Mouse (Mus musculus) spleen, postnatal 10 days (tissue): ENCODE data around the gene Ybx3.

ENCODE experiments used
- DNase-seq, 2 experiments: peaks; one replicate each; pipeline ENCODE4 v3.0.0; 2021 to 2022; ENCODE audit warnings: low spot score in 2 of 2

The Ybx3 gene

GRCm38 (mm10) chr6:131385469-131385868 is 2.8 kb downstream of the Ybx3 start:
- no peak for DNase-seq

DNA sequence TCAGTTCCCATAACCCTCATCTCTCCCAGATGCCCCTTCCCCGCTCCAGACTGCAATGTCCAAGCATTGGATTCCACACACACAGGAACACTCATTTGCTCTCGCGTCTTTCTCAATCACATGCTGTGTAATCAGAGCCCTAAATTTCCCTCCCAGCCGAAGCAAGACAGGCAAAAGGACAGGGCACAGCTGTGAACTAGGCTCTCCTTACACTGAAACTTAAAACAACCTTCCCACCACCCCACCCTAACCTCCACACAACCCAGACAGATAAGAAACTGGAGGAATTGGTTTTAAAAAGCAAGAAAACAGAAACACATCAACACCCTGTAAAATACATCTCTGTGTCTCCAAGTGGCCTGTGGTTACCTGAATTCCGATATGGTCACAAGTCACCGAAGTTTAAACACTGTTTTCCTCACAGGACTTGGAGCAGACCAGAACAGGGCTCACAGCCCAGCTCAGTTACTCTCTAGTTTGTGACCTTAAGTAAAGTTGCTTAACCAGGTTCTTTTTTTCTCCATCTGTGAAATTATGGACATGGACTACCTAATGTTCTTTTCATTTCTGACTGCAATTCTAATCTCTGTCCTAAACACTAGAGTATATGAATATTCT is 4.5 kb downstream of the Ybx3 start:
- DNase-seq = no peak

- DNase-seq = no peak
Measured at GRCm38 (mm10) chr6:131382984-131383337, 5.3 kb downstream of the Ybx3 start.

DNA sequence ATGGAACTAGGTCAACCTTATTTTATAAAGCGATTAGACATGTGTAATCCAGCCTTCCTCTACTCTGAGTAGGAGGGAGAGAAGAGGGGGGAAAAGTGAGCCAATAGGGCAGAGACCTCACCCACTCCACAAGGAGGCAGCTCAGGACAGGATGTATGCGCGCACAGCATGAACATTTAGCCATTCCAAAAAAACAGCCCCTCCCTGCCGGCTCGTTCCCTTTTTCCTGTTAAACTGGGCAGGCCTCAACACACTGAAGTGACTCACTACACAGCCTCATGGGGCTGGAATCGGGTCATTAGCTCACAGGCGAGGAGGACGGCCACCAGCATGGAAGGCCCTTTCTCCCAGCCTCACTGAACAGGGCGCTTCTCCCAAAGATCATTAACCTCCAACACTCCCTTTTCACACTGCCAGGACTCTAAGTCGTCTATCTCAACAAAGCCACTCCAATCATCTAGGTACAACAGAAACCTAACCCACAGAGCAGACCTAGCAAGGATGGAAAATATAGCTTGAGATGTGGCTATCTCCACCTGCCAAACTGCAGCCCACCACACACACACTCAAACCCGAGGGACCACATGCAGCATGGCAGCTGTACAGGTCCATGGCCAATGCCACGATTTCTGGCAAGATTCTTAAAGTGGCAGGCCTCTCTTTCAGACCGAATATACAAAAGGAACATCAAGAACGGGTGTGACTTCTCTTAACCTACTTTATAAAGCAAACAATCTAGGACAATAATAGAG is 5.9 kb downstream of the Ybx3 start:
- DNase-seq = no peak

- no peak for DNase-seq
Measured at GRCm38 (mm10) chr6:131378858-131379428, 9.3 kb downstream of the Ybx3 start.

- DNase-seq = no peak
Measured at GRCm38 (mm10) chr6:131377378-131377777, 10.9 kb downstream of the Ybx3 start.

- DNase-seq = no peak
Measured at GRCm38 (mm10) chr6:131374594-131375340, 13.5 kb downstream of the Ybx3 start.

DNA sequence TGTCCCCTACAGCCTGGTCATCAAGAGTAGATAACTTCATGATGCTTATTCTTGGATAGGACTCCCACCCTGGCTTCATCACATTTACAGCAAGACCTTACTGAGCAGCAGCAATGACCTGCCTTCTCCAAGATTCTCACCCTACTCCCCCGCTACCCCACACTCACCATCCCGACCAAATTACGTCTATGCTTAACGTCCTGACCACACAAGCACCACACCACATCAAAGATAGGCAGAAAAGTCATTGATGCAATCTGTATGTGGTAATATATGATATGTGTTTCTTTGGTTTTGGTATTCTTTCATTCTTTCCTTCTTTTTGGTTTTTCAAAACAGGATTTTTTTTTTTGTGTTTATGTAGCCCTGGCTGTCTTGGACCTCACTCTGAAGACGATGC is 15.1 kb downstream of the Ybx3 start:
- no peak for DNase-seq

DNA sequence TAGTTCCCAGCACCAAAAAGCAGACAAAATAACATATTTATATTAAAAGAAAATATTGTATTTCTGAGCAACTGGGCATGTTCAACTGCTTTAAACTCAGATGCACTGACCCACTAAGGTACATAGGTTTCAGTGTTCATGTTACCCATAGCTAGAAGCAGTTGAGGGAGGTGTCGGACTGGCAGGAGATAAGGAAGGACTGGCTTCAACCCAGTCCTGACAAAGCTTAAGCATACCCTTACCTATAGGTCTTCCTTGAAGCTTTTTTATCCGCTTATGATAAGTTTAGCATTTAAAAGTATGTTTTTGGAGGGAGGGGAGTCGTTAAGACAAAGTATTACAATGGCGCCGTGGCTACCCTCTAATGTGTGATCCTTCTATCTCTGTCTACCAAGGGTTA is 17.5 kb downstream of the Ybx3 start:
- DNase-seq = no peak

DNA sequence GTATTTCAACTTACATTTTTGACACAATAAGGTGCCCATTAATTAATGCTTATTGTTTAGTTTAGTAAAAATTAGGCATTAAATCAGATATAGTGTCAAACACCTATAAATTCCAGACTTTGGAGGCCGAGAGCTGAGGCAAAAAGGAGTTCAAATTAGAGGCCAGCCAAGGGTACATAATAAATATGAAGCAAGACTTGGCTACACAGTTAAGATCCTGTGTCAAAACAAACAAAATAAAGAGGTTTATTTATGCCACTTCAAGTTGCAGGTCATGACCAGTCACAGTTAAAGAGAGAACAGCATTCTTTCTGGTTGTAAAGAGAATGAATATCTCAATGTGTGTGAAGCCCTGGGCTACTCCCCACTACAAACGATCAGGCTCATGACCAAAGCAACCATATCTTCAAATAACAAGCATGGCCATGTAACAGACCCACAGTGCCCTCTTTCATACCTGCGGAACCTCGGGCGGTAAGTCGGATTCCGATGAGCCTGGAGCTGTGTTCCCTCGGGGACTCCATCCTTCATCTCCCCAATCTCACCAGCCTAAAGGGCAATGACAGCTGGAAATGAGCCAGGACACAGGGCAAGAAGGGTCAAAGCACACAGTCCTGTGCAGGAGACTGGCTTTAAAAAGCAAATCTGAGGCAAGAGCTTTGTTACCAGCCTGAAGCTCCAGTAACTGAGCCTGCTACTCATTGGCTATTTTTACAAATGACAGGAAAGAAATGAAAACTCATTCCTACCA is 18.2 kb downstream of the Ybx3 start:
- no peak for DNase-seq

DNA sequence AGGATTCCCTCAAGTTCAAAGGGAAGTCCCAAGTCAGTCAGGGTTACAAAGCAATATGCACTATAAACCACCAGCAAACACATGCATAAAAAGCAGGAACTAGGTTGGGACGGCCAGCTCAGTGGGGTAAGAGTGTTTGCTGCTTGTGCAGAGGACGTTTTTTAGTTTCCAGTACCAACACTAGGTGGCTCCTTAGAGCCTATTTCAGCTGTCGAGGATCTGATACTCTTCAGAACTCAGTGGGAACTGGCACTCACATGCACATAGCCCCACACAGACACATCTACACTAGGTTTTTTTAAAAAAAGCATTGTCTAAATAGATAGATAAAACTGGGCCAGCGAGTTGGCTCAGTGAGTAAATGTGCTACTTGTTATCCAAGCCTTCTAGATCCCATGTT is 21.2 kb downstream of the Ybx3 start:
- DNase-seq = no peak

DNA sequence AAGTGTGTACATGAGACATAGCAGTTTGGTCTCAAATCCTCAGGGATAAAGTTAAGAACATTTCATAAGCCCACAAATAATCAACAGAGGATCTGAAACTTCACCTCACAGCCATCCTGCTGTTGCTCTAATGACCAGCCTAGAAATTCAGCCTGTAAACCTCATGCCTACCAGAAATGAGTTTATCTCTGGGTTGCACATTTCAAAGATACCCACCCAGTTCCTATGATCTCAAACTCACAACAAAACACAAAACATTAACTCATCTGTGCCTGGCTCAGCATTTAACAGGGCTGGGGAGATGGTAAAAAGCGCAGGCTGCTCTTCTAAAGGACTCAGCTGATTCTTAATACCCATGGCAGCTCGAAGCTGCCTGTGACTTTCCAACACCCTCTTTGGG is 23.9 kb downstream of the Ybx3 start:
- no peak for DNase-seq

DNA sequence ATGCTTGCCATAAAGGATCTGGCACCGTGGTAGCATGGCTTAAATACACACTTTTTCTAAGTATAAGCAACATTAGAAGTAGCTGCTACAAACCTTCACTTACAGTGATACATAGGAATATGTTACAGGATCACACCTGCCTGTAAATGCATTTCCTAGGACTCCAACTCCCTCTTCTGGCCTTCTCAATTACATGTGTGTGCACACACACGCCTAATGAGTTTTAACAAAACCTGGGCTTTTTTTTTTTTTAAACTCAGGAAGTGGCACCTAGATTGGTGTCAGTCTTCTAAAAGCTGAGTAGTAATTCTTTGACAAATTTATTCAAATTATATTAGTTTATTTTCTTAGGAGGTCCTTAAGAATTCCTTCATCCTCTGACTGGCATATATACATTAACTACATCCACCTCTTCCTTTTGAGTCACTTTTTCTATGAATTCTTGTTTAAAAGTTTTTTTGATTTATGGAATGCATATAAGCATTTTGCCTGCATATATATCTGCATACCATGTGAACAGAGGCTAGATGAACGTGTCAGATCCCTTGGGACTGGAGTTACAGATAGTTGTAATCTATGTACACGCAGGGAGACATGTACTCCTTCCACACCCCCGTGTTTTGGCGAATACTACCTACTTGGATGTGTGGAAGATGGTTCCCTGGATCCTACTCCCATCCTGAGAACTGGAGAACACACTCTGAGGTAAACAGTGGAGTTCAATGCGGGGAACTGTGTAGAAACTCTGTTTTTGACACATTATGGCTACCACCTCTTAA is 25.1 kb downstream of the Ybx3 start:
- no peak for DNase-seq

DNA sequence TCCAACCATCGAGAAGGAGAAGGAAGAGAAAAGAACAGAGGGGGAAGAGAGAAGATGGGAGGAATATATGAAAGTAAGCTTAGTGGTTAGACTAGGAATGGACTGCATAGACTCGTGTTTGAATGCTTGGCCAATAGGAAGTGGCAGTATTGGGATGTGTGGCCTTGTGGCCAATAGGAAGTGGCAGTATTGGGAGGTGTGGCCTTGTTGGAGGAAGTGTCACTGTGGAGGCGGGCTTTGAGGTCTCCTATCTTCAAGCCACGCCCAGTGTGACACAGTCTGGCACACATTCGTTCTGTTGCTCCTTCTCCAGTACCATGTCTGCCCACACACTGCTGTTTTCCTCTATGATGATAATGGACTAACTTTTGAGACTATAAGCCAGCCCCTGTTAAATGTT is 27.6 kb downstream of the Ybx3 start:
- DNase-seq = peak in 1 of 2 experiments; percentile 64

GRCm38 (mm10) chr6:131359543-131359942 is 28.7 kb downstream of the Ybx3 start:
- DNase-seq = no peak

DNA sequence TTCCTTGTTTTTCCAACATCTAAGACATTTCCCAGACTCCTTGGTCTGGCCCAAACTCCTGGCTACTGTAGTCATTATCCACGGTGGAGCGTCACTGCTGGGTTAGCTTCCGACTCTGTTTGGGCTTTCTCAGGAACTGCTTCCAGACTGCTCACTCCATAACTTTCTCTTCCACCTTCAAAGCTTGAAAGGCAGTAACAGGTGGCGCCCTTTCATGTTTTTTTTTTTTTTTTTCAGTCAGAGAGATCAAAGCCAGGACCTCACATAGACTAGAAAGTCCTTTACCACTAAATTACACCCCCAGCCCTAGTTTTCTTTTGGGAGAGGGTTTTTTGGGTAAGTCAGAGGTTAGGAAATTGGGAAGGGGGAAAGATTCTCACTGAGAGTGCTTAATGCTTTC is 33.4 kb downstream of the Ybx3 start:
- peak in 1 of 2 experiments; percentile 0 for DNase-seq

DNA sequence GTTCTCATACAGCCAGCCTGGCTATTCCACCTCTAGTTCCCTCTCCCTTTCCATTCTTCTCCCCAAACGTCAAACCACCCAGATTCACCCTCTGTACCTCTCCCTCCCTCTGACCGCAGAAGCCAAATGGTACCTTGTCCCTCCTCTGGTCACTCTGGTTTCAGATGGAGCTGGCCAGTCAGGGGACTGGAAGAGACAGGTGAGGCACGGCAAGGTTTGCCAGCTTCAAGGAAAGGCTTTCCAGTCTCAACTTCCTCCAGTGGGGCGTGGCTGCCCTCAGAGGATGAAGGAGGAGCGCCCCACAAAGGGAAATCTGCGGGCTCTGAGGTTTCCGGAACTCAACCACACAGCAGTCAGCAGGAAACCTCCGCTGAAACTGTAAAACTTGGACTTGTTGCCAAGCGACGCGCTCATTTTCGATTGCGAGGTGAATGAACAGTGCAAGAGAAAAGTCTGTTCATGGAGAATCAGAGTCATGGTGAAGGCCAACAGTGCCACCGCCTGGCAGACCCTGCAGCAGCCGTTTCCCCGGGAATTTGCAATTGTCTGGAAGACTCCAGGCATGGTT is 34.8 kb downstream of the Ybx3 start, which contains the start of gene Styk1:
Styk1 (minus strand) TSS at position 246 of the 568 bp plus-strand sequence.
- DNase-seq = peak; percentile 21 to 60

DNA sequence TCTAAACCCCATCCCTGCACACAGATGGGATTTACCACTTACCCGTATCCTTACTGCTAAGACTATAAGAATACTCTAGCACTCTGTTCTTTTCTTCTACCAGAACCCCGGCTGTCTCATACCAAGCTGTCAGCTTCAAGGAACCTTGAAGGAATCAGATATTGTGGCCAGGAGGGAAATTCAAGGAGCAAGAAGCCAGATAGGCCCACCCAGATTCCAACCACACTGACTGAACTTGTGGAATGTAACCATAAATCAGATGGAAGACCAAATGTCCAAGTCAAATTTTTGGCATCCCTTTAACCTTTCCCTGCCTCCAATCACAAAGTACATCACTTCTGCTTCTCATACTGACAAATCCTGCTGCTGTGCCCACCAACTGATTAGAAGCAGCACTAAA is 41.2 kb downstream of the Ybx3 start:
- DNase-seq = no peak

- no peak for DNase-seq
Measured at GRCm38 (mm10) chr6:131344346-131344745, 43.9 kb downstream of the Ybx3 start.

- no peak for DNase-seq
Measured at GRCm38 (mm10) chr6:131340082-131340481, 48.2 kb downstream of the Ybx3 start.

- no peak for DNase-seq
Measured at GRCm38 (mm10) chr6:131339309-131339708, 49.0 kb downstream of the Ybx3 start.
